Mouse (Mus musculus): Measurements from ENCODE around the gene Sbk3. TPM values are rescaled to one million over a fixed set of nuclear protein-coding genes. Genes with fewer than 3 reads are reported as not detected.

The Sbk3 gene
- polyA plus RNA-seq, 1 experiment from 2014 or later: not detected

GRCm38 (mm10) chr7:4996003-4996895 lies 25.3 kb upstream of the Sbk3 start, which contains the start of gene Zfp579:
Gene Zfp579, minus strand, starts transcription at chr7:4996158.
- H3K27me3 ChIP-seq (replicated peaks; ENCODE audit: control insufficient read depth, insufficient read depth, low read length): peaks cover 46% of the 10 kb centered on the region
- ATAC-seq (replicated peaks; ENCODE audit: low FRiP score) (peak; percentile 74), DNase-seq (ENCODE audit: low spot score) (peak; percentile 81)
- peak within 1 kb of the TSS; percentile 38; the same call in 1 of the 2 replicates for H3K27ac ChIP-seq (ENCODE audit: low read depth, low read length)
- peaks cover 5% of the 10 kb centered on the region; the same call in 1 of the 2 replicates for H3K4me1 ChIP-seq (replicated peaks; ENCODE audit: control insufficient read depth, insufficient read depth, low read length)
- peak within 1 kb of the TSS; percentile 65 for H3K4me2 ChIP-seq
- H3K36me3 ChIP-seq (ENCODE audit: control insufficient read depth, insufficient read depth, low read length): peaks cover 5% of the 10 kb centered on the region; the same call in 1 of the 2 replicates
- WGBS: 6% methylated on average over 22 of the region's 26 CpGs
- H3K9me3 ChIP-seq (ENCODE audit: control insufficient read depth, low read length): no peaks in the 10 kb centered on the region
- peak within 1 kb of the TSS; percentile 57 for H3K4me3 ChIP-seq (ENCODE audit: low read depth, low read length)
- H3K9ac ChIP-seq (ENCODE audit: low read depth, low read length): peak within 1 kb of the TSS; percentile 57

GRCm38 (mm10) chr7:4995268-4996002 lies 24.5 kb upstream of the Sbk3 start:
- Histone ChIP-seq H3K36me3 (ENCODE audit: control insufficient read depth, insufficient read depth, low read length) (peaks cover 5% of the 10 kb centered on the region; the same call in 1 of the 2 replicates), H3K4me3 (ENCODE audit: low read depth, low read length) (peak overlapping the region; percentile 57), H3K4me2 (peak overlapping the region; percentile 65), H3K27me3 (replicated peaks; ENCODE audit: control insufficient read depth, insufficient read depth, low read length) (peaks cover 46% of the 10 kb centered on the region), H3K27ac (ENCODE audit: low read depth, low read length) (no peak overlapping the region), H3K9me3 (ENCODE audit: control insufficient read depth, low read length) (no peaks in the 10 kb centered on the region), H3K9ac (ENCODE audit: low read depth, low read length) (peak overlapping the region; percentile 57), H3K4me1 (replicated peaks; ENCODE audit: control insufficient read depth, insufficient read depth, low read length) (peaks cover 5% of the 10 kb centered on the region; the same call in 1 of the 2 replicates)
- 8% methylated on average over 19 of the region's 19 CpGs for WGBS
- no peak for DNase-seq (ENCODE audit: low spot score)
- ATAC-seq (replicated peaks; ENCODE audit: low FRiP score): peak; percentile 22; the same call in 1 of the 2 replicates

- Histone ChIP-seq H3K4me2 (peak overlapping the region; percentile 31), H3K36me3 (ENCODE audit: control insufficient read depth, insufficient read depth, low read length) (peaks cover 5% of the 10 kb centered on the region; the same call in 1 of the 2 replicates), H3K9ac (ENCODE audit: low read depth, low read length) (no peak overlapping the region), H3K27me3 (replicated peaks; ENCODE audit: control insufficient read depth, insufficient read depth, low read length) (peaks cover 46% of the 10 kb centered on the region), H3K4me1 (replicated peaks; ENCODE audit: control insufficient read depth, insufficient read depth, low read length) (peaks cover 5% of the 10 kb centered on the region; the same call in 1 of the 2 replicates), H3K9me3 (ENCODE audit: control insufficient read depth, low read length) (no peaks in the 10 kb centered on the region), H3K4me3 (ENCODE audit: low read depth, low read length) (no peak overlapping the region), H3K27ac (ENCODE audit: low read depth, low read length) (no peak overlapping the region)
- 40% methylated on average over 59 of the region's 59 CpGs for WGBS
- DNase-seq (ENCODE audit: low spot score) (no peak), ATAC-seq (replicated peaks; ENCODE audit: low FRiP score) (no peak)
Observed at GRCm38 (mm10) chr7:4993999-4994788, 23.2 kb upstream of the Sbk3 start.

GRCm38 (mm10) chr7:4993347-4993998 lies 22.5 kb upstream of the Sbk3 start:
- Histone ChIP-seq H3K27me3 (replicated peaks; ENCODE audit: control insufficient read depth, insufficient read depth, low read length) (peaks cover 46% of the 10 kb centered on the region), H3K9ac (ENCODE audit: low read depth, low read length) (no peak overlapping the region)
- WGBS: 33% methylated on average over 55 of the region's 55 CpGs

GRCm38 (mm10) chr7:4988250-4988649 lies 17.3 kb upstream of the Sbk3 start:
- H3K9ac ChIP-seq (ENCODE audit: low read depth, low read length): no peak overlapping the region
- 47% methylated on average over 2 of the region's 2 CpGs for WGBS
- no peak overlapping the region for H3K4me3 ChIP-seq (ENCODE audit: low read depth, low read length)
- peaks cover 4% of the 10 kb centered on the region; the same call in 1 of the 2 replicates for H3K36me3 ChIP-seq (ENCODE audit: control insufficient read depth, insufficient read depth, low read length)
- peaks cover 15% of the 10 kb centered on the region for H3K27me3 ChIP-seq (replicated peaks; ENCODE audit: control insufficient read depth, insufficient read depth, low read length)
- no peak overlapping the region for H3K27ac ChIP-seq (ENCODE audit: low read depth, low read length)
- ATAC-seq (replicated peaks; ENCODE audit: low FRiP score) (no peak), DNase-seq (ENCODE audit: low spot score) (no peak)
- H3K4me1 ChIP-seq (replicated peaks; ENCODE audit: control insufficient read depth, insufficient read depth, low read length): no peaks in the 10 kb centered on the region
- H3K9me3 ChIP-seq (ENCODE audit: control insufficient read depth, low read length): no peaks in the 10 kb centered on the region
- H3K4me2 ChIP-seq: no peak overlapping the region

More at GRCm38 (mm10) chr7:4993347-4993998, 22.5 kb upstream of the Sbk3 start:
- H3K4me1 ChIP-seq (replicated peaks; ENCODE audit: control insufficient read depth, insufficient read depth, low read length): peaks cover 5% of the 10 kb centered on the region; the same call in 1 of the 2 replicates
- no peaks in the 10 kb centered on the region for H3K9me3 ChIP-seq (ENCODE audit: control insufficient read depth, low read length)
- H3K4me3 ChIP-seq (ENCODE audit: low read depth, low read length): no peak overlapping the region
- peaks cover 5% of the 10 kb centered on the region; the same call in 1 of the 2 replicates for H3K36me3 ChIP-seq (ENCODE audit: control insufficient read depth, insufficient read depth, low read length)
- ATAC-seq (replicated peaks; ENCODE audit: low FRiP score) (no peak), DNase-seq (ENCODE audit: low spot score) (no peak)
- no peak overlapping the region for H3K27ac ChIP-seq (ENCODE audit: low read depth, low read length)
- H3K4me2 ChIP-seq: no peak overlapping the region; the same call in 1 of the 2 replicates

- Histone ChIP-seq H3K36me3 (ENCODE audit: control insufficient read depth, insufficient read depth, low read length) (no peaks in the 10 kb centered on the region), H3K9ac (ENCODE audit: low read depth, low read length) (no peak overlapping the region), H3K27ac (ENCODE audit: low read depth, low read length) (no peak overlapping the region), H3K9me3 (ENCODE audit: control insufficient read depth, low read length) (no peaks in the 10 kb centered on the region), H3K27me3 (replicated peaks; ENCODE audit: control insufficient read depth, insufficient read depth, low read length) (no peaks in the 10 kb centered on the region), H3K4me1 (replicated peaks; ENCODE audit: control insufficient read depth, insufficient read depth, low read length) (no peaks in the 10 kb centered on the region), H3K4me2 (no peak overlapping the region), H3K4me3 (ENCODE audit: low read depth, low read length) (no peak overlapping the region)
- ATAC-seq (replicated peaks; ENCODE audit: low FRiP score) (no peak), DNase-seq (ENCODE audit: low spot score) (no peak)
- WGBS: 84% methylated on average over 7 of the region's 7 CpGs
Observed at GRCm38 (mm10) chr7:4976832-4977231, 5.9 kb upstream of the Sbk3 start.

- no peak overlapping the region for H3K4me2 ChIP-seq
- no peak overlapping the region for H3K4me3 ChIP-seq (ENCODE audit: low read depth, low read length)
- no peaks in the 10 kb centered on the region for H3K4me1 ChIP-seq (replicated peaks; ENCODE audit: control insufficient read depth, insufficient read depth, low read length)
- no peaks in the 10 kb centered on the region; the same call in 1 of the 2 replicates for H3K27me3 ChIP-seq (replicated peaks; ENCODE audit: control insufficient read depth, insufficient read depth, low read length)
- 46% methylated on average over 4 of the region's 4 CpGs for WGBS
- no peaks in the 10 kb centered on the region for H3K9me3 ChIP-seq (ENCODE audit: control insufficient read depth, low read length)
- DNase-seq (ENCODE audit: low spot score): no peak
- ATAC-seq (replicated peaks; ENCODE audit: low FRiP score): 0 out of 2 replicates have a peak, but pooled peaks have one; percentile 39
- H3K36me3 ChIP-seq (ENCODE audit: control insufficient read depth, insufficient read depth, low read length): no peaks in the 10 kb centered on the region
- H3K9ac ChIP-seq (ENCODE audit: low read depth, low read length): no peak overlapping the region
- H3K27ac ChIP-seq (ENCODE audit: low read depth, low read length): no peak overlapping the region
Observed at GRCm38 (mm10) chr7:4975455-4975854, 4.5 kb upstream of the Sbk3 start.
